Mouse (Mus musculus) kidney, postnatal 0 days (tissue): ENCODE data around the gene Gmds. TPM values are rescaled to one million over a fixed set of nuclear protein-coding genes. Genes with fewer than 3 reads are reported as not detected.

Source experiments
- ATAC-seq: fragments of 200-750 bp; cut with Nextera tagmentation; replicated peaks from 2 replicates; pipeline ENCODE4 v1.8.0; 2017; ENCODE audit warnings: low read depth, moderate number of reproducible peaks, moderate TSS enrichment, moderate library complexity; ENCODE audit not compliant: low FRiP score
- DNase-seq: peaks from one replicate; pipeline ENCODE4 v3.0.0-alpha.2; 2016; ENCODE audit warnings: low spot score
- H3K27ac ChIP-seq: fragments of 300-500 bp; sonication (generic); 2 replicates; pipeline ENCODE4 v1.5.1; 2014; ENCODE audit warnings: mild to moderate bottlenecking
- H3K27me3 ChIP-seq: fragments of 300-500 bp; sonication (generic); 2 replicates; pipeline ENCODE4 v1.6.1; 2014; ENCODE audit warnings: low read length, mixed read lengths; ENCODE audit not compliant: insufficient read depth
- H3K36me3 ChIP-seq: fragments of 300-500 bp; sonication (generic); 2 replicates; pipeline ENCODE4 v1.6.1; 2014; ENCODE audit warnings: low read length, mixed read lengths; ENCODE audit not compliant: insufficient read depth
- H3K4me1 ChIP-seq: fragments of 300-500 bp; sonication (generic); replicated peaks from 2 replicates; pipeline ENCODE4 v1.6.1; 2014; ENCODE audit warnings: antibody characterized with exemption, low read length, mixed read lengths; ENCODE audit not compliant: insufficient read depth
- H3K4me2 ChIP-seq: fragments of 300-500 bp; sonication (generic); 2 replicates; pipeline ENCODE4 v1.6.1; 2014; ENCODE audit warnings: mild to moderate bottlenecking, low read length, moderate library complexity, mixed read lengths
- H3K4me3 ChIP-seq: fragments of 300-500 bp; sonication (generic); replicated peaks from 2 replicates; pipeline ENCODE4 v1.5.1; 2014; ENCODE audit warnings: low read depth, low read length
- H3K9ac ChIP-seq: fragments of 300-500 bp; sonication (generic); 2 replicates; pipeline ENCODE4 v1.6.1; 2014; ENCODE audit warnings: low read depth, low read length
- H3K9me3 ChIP-seq: fragments of 300-500 bp; sonication (generic); replicated peaks from 2 replicates; pipeline ENCODE4 v1.6.1; 2016; ENCODE audit warnings: low read length, inconsistent platforms, mixed read lengths
- CTCF ChIP-seq: IDR thresholded peaks from 2 replicates; pipeline ENCODE4 v1.5.1; 2016; ENCODE audit warnings: antibody characterized with exemption, low read depth, mild to moderate bottlenecking, moderate library complexity
- WGBS: fragments of 180-500 bp; shearing (Covaris S2); extraction: QIAGEN DNeasy Blood & Tissue Kit; methylation state at CpG from one replicate; pipeline ENCODE4 v1.1.7; 2014; 5-methylcytosine and 5-hydroxymethylcytosine counted together
- polyA plus RNA-seq: library from polyadenylated mRNA; unstranded; fragments of >200 nt; fragmentation: Nextera tagmentation; extraction: Ambion mirVana; gene quantifications from 2 replicates; pipeline ENCODE4 v1.2.1, GENCODE M21; 2015

Gmds gene
- polyA plus RNA-seq, 1 experiment from 2014 or later = 32.7 TPM

GRCm38 (mm10) chr13:31800581-31801576 is 537.7 kb downstream of the Gmds start:
- Histone ChIP-seq H3K27me3 (0 out of 2 replicates have a peak, but pooled peaks cover 9% of the 10 kb centered on the region), H3K9me3 (no peaks in the 10 kb centered on the region), H3K36me3 (no peaks in the 10 kb centered on the region), H3K27ac (no peak overlapping the region), H3K4me3 (peak overlapping the region; percentile 35), H3K4me1 (peaks cover 16% of the 10 kb centered on the region), H3K4me2 (peak overlapping the region; percentile 79), H3K9ac (peak overlapping the region; percentile 28; the same call in 1 of the 2 replicates)
- 2% methylated on average over 43 of the region's 43 CpGs for WGBS
- TF ChIP-seq CTCF = peak; percentile 95
- DNase-seq = peak; percentile 93
- ATAC-seq = peak; percentile 77

- Histone ChIP-seq H3K27ac (no peak overlapping the region), H3K4me2 (no peak overlapping the region), H3K4me1 (peaks cover 4% of the 10 kb centered on the region), H3K27me3 (0 out of 2 replicates have a peak, but pooled peaks cover 9% of the 10 kb centered on the region), H3K36me3 (no peaks in the 10 kb centered on the region), H3K4me3 (no peak overlapping the region), H3K9me3 (no peaks in the 10 kb centered on the region), H3K9ac (no peak overlapping the region)
- ATAC-seq = no peak
- TF ChIP-seq CTCF = no peak
- 42% methylated on average over 9 of the region's 9 CpGs for WGBS
- DNase-seq = no peak
These were observed 540.5 kb downstream of the Gmds start for GRCm38 (mm10) chr13:31798075-31798474.

GRCm38 (mm10) chr13:31797346-31797745 is 541.2 kb downstream of the Gmds start:
- no peaks in the 10 kb centered on the region for H3K9me3 ChIP-seq
- H3K36me3 ChIP-seq = no peaks in the 10 kb centered on the region
- no peak overlapping the region for H3K4me2 ChIP-seq
- H3K4me3 ChIP-seq = no peak overlapping the region
- no peak overlapping the region for H3K27ac ChIP-seq
- 72% methylated on average over 10 of the region's 10 CpGs for WGBS
- H3K27me3 ChIP-seq = 0 out of 2 replicates have a peak, but pooled peaks cover 9% of the 10 kb centered on the region
- no peak overlapping the region for H3K9ac ChIP-seq
- ATAC-seq (no peak), DNase-seq (no peak)
- H3K4me1 ChIP-seq = peaks cover 4% of the 10 kb centered on the region
- no peak for TF ChIP-seq CTCF

GRCm38 (mm10) chr13:31793163-31793562 is 545.4 kb downstream of the Gmds start:
- no peak for DNase-seq
- H3K27ac ChIP-seq = no peak overlapping the region
- peak overlapping the region; percentile 46; the same call in 1 of the 2 replicates for H3K4me2 ChIP-seq
- H3K27me3 ChIP-seq = no peaks in the 10 kb centered on the region
- TF ChIP-seq CTCF = no peak
- H3K9ac ChIP-seq = no peak overlapping the region
- WGBS = 23% methylated on average over 5 of the region's 5 CpGs
- ATAC-seq = no peak
- no peaks in the 10 kb centered on the region for H3K9me3 ChIP-seq
- H3K36me3 ChIP-seq = no peaks in the 10 kb centered on the region
- no peaks in the 10 kb centered on the region for H3K4me1 ChIP-seq
- H3K4me3 ChIP-seq = no peak overlapping the region

GRCm38 (mm10) chr13:31792480-31793132 is 545.9 kb downstream of the Gmds start:
- Histone ChIP-seq H3K27me3 (no peaks in the 10 kb centered on the region), H3K9ac (no peak overlapping the region), H3K4me2 (peak overlapping the region; percentile 46), H3K27ac (no peak overlapping the region), H3K9me3 (no peaks in the 10 kb centered on the region), H3K4me3 (0 out of 2 replicates have a peak overlapping the region, but pooled peaks have one; percentile 4), H3K4me1 (no peaks in the 10 kb centered on the region), H3K36me3 (no peaks in the 10 kb centered on the region)
- peak; percentile 99 for TF ChIP-seq CTCF
- DNase-seq (peak; percentile 89), ATAC-seq (0 out of 2 replicates have a peak, but pooled peaks have one; percentile 10)
- WGBS = 12% methylated on average over 17 of the region's 17 CpGs

GRCm38 (mm10) chr13:31784757-31785156 is 553.8 kb downstream of the Gmds start:
- Histone ChIP-seq H3K4me2 (no peak overlapping the region), H3K27ac (no peak overlapping the region), H3K9me3 (no peaks in the 10 kb centered on the region), H3K4me1 (0 out of 2 replicates have a peak, but pooled peaks cover under 1% of the 10 kb centered on the region), H3K36me3 (no peaks in the 10 kb centered on the region), H3K4me3 (no peak overlapping the region), H3K9ac (no peak overlapping the region), H3K27me3 (no peaks in the 10 kb centered on the region)
- 75% methylated on average over 7 of the region's 7 CpGs for WGBS
- TF ChIP-seq CTCF = no peak
- no peak for DNase-seq
- no peak for ATAC-seq
